Mouse (Mus musculus): ENCODE results near the gene Zc3h10. TPM values are rescaled to one million over a fixed set of nuclear protein-coding genes. Genes with fewer than 3 reads are reported as not detected.
"Not testable (repeated sequence)": the region's sequence is repeated elsewhere in the genome, so short reads cannot be mapped to it uniquely, and the experiment has no call there.

Zc3h10 gene
- total RNA-seq, 2 experiments from 2014 or later = 14.2 to 15.0 TPM

DNA sequence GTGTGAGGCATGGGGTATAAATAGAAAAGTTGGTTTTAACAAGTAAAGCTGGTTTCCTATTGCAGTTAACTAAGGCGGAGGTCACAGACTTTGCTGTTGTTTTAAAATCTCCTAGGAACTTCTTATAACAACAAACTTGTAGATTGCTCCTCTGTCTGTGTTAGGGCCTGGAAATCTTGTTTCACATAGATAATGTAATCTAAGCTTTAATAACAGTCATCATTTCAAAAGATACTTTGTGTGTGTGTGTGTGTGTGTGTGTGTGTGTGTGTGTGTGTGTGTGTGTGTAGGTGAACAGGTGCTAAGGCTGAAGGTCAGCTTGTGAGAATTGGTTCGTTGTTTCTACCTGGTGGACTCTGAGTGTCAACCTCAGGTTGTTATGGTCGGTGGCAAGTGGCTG, 43.6 kb downstream of the Zc3h10 start:
- DNase-seq (ENCODE audit: low spot score in 2 of 2) = no peak
- intact Hi-C loops (cut with DNase I) = no loop called here

DNA sequence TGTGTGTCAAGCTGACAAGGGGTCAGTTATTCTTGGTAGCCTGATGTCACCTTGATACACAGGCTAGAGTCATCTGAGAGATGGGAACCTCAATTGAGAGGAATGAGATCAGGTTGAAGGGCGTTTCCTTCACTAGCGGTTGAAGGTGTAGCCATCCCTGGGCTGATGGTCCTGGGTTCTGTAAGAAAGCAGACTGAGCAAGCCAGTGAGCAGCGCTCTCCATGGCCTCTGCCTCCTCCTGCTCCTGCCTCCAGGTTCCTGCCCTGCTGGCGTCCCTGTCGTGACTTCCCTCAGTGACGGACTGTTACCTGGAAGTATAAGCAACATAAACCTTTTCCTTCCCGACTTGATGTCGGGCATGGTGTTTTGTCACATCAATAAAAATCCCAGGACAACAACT, 44.0 kb downstream of the Zc3h10 start:
- intact Hi-C loops (cut with DNase I) = no loop called here
- no peak for DNase-seq (ENCODE audit: low spot score in 2 of 2)

- DNase-seq (ENCODE audit: low spot score in 2 of 2) = no peak
- intact Hi-C loops (cut with DNase I) = no loop called here
Measured at GRCm38 (mm10) chr10:128502341-128502740, 45.2 kb downstream of the Zc3h10 start.

- DNase-seq (ENCODE audit: low spot score in 2 of 2) = peak; percentile 68 to 71
- intact Hi-C loops (cut with DNase I) = no loop called here
Measured at GRCm38 (mm10) chr10:128499116-128499671, 48.4 kb downstream of the Zc3h10 start.

- intact Hi-C loops (cut with DNase I) = no loop called here
- peak; percentile 93 to 94 for DNase-seq (ENCODE audit: low spot score in 2 of 2)
Measured at GRCm38 (mm10) chr10:128498590-128498989, 49.0 kb downstream of the Zc3h10 start, which contains the start of gene Myl6b. Gene Myl6b (minus strand): TSS chr10:128498685.

DNA sequence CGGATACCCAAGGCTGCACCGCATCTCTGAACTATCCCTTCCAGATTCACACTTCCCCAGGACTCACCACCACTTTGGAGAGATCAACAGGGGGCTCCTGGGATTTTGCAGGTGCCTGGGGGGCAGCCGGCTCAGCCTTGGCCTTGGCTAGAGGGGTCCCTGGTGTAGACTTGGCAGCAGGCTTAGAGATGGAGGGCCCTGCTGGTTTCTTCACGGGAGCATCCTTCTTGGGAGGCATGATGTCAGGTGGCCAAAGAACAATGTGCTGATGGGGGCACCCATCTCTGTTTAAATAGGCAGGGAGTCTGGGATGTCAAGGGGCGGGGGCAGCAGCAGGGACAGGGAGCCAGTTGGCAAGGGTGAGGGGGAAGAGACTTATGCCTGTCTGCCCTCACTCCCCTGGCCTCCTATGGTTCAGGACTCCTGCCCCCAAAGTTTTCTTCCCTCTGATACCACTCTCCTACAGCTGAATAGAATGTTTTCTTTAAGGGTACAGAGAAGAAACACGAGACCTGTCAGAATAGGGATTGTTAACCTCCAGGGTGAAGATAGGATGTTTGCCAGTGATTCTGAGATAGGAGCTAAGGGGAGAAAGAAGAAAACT, 50.3 kb downstream of the Zc3h10 start:
- no peak for DNase-seq (ENCODE audit: low spot score in 2 of 2)
- intact Hi-C loops (cut with DNase I) = no loop called here

- intact Hi-C loops (cut with DNase I) = no loop called here
- DNase-seq (ENCODE audit: low spot score in 2 of 2) = no peak
Measured at GRCm38 (mm10) chr10:128496509-128497077, 51.0 kb downstream of the Zc3h10 start.

DNA sequence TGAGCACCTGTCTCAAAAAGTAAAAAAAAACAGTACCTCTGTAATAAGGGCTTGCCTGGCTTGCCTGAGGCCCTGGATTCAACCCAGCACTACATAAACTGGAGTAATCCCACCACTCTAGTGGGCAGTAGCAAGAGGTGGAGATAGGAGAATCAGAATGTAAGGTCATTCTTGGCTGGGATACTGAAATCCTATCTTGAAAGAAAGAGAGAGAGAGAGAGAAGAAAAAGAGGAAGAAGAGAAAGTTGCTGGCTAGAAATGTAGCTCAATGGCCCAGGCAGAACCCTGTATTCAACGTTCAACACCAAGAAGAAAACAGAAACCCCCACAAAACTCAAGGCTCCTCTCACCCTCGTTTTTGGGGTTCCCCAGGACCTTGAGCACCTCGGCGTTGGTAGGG, 51.7 kb downstream of the Zc3h10 start:
- no peak for DNase-seq (ENCODE audit: low spot score in 2 of 2)
- intact Hi-C loops (cut with DNase I) = no loop called here

- intact Hi-C loops (cut with DNase I) = no loop called here
- no peak for DNase-seq (ENCODE audit: low spot score in 2 of 2)
Measured at GRCm38 (mm10) chr10:128495270-128495669, 52.3 kb downstream of the Zc3h10 start.

DNA sequence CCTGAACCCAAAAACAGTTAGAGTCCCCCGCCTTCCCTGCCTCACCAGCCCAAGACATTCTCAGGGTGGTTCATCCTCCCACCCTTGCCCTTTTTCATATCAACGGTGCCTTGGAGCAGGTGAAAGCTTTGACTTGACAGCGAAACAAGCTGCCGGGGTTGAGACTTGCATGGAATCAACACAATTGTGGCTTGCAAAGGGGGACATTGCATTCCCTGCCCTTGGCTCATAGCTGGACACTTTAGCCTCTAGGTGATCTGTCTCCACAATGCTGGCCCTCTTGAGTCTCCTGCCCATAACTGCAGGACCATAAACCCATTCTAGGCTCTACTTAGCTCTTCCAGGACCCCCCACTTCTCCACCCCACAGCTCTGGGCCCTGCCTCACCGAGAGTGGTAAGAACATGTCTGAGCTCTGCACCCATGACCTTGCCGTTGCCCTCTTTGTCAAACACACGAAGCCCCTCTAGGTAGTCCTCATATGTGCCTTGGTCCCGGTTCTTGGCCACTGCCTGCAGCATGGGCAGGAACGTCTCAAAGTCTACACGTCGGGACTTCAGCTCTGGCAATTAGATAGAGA, 52.8 kb downstream of the Zc3h10 start:
- intact Hi-C loops (cut with DNase I) = loop anchor here (5.0 kb wide), 2 partner anchors 37 to 53 kb away; partner anchors contain the start of genes Rpl41, Smarcc2 and Zc3h10
- DNase-seq (ENCODE audit: low spot score in 2 of 2) = no peak

DNA sequence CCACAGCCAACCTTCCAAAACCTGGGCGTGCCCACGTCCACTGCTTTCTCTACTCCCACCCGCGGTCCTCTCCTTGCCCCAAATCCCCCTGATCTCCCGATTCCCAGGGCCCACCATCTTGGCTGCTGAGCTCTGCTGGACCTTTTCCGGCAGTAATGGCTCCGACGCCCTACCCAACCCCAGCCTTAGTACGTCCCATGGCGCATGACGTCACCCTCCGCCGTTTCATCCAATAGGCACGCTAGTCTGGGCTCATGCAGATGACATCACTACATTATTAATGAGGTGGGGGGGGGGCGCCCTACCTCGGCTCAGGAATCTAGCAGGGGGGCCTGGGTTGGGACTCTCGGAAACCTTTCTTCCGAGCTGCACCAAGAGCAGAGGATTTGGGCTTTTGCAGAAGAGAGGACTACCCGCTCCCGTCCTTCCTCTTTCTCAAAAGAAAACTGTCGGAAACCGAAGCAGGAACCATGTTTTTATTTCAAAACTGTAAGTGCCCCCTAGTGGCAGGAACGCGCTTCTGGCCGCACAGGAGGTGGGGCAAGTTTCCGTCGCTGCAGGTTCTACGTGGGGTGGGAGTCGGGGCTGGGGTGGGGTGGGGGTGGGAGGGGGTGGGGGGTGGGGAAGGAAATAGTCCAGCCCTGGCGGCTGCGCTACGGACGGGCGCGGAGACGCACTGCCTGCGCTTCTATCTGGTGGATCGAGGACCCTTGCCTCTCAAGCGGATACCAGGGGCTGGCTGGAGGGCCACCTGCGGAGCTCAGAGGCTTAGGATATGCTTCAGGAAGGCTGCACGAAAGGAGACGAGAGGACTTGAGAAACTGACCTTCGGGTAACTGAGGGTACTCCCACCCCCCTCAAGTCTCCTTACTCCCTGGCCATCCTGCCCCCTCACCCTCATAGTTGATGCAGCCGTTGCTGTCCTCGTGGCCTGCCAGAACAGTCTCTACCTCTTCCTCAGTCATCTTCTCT, 53.6 kb downstream of the Zc3h10 start, which contains the start of gene Myl6:
TSS of gene Myl6 (minus strand) at position 451 of the 972 bp plus-strand sequence.
- DNase-seq (ENCODE audit: low spot score in 2 of 2) = peak; percentile 95 to 97
- intact Hi-C loops (cut with DNase I) = loop anchor here (5.0 kb wide), 2 partner anchors 37 to 53 kb away; partner anchors contain the start of genes Rpl41, Smarcc2 and Zc3h10

DNA sequence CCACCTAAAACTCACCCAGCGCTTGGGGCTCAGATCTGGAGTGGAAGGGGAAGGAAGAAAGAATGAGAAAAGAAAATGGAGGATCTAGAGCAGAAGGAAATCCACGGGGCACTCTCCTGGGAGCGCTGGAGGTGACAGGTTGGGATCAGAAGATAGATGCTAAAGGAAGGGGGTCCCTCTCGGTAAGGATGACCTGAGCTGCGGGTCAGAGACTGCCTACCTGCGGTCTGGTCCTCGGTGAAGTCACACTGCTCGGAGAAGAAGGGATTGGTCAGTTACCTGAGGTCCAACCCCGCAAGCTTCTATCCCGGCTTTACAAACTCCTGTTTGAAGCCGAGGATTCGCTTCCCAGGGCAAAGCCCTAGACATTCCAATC, 54.3 kb downstream of the Zc3h10 start:
- intact Hi-C loops (cut with DNase I) = loop anchor here (5.0 kb wide), 2 partner anchors 36 to 54 kb away; partner anchors contain the start of genes Rpl41, Smarcc2 and Zc3h10
- no peak for DNase-seq (ENCODE audit: low spot score in 2 of 2)

- intact Hi-C loops (cut with DNase I) = loop anchor here (5.0 kb wide), 2 partner anchors 35 to 55 kb away; partner anchors contain the start of genes Rpl41, Smarcc2 and Zc3h10
- DNase-seq (ENCODE audit: low spot score in 2 of 2) = peak; percentile 61 to 66
Measured at GRCm38 (mm10) chr10:128492633-128493311, 54.8 kb downstream of the Zc3h10 start.

- not testable (repeated sequence) for DNase-seq (ENCODE audit: low spot score in 2 of 2)
- intact Hi-C loops (cut with DNase I) = loop anchor here (5.0 kb wide), 2 partner anchors 35 to 55 kb away; partner anchors contain the start of genes Rpl41, Smarcc2 and Zc3h10
Measured at GRCm38 (mm10) chr10:128492051-128492450, 55.5 kb downstream of the Zc3h10 start.

Small RNA genes lying within 50 kb of the gene (microRNA-seq; reads per million reads assigned to microRNA genes)
- not detected for gene Gm47275
- gene Mir6916 = not detected
- not detected for gene Mir6917

Other genes with a start within 250 kb of the Zc3h10 start
- gene Il23a, start 249.0 kb downstream of the Zc3h10 start, total RNA-seq (2021) = under 1 TPM; 0.27 to 0.29 TPM
- 10 to 100 TPM; 11.3 to 17.2 TPM for gene Pan2, start 244.4 kb downstream of the Zc3h10 start, total RNA-seq (2021)
- 10 to 100 TPM; 62.9 to 74.4 TPM for gene Cnpy2, start 225.3 kb downstream of the Zc3h10 start, total RNA-seq (2021)
- 100 to 1,000 TPM; 214 to 231 TPM for gene Cs, start 210.0 kb downstream of the Zc3h10 start, total RNA-seq (2021)
- gene Coq10a, start 178.8 kb downstream of the Zc3h10 start, total RNA-seq (2021) = 10 to 100 TPM; 62.0 to 63.2 TPM
- 10 to 100 TPM; 49.3 to 61.7 TPM for gene Ankrd52, start 170.7 kb downstream of the Zc3h10 start, total RNA-seq (2021)
- gene Slc39a5, start 146.5 kb downstream of the Zc3h10 start, total RNA-seq (2021) = not detected
- 10 to 100 TPM; 88.8 to 91.6 TPM for gene Nabp2, start 136.3 kb downstream of the Zc3h10 start, total RNA-seq (2021)
- gene Rnf41, start 136.1 kb downstream of the Zc3h10 start, total RNA-seq (2021) = 10 to 100 TPM; 75.8 to 78.1 TPM
- 100 to 1,000 TPM; 238 to 245 TPM for gene Smarcc2, start 88.5 kb downstream of the Zc3h10 start, total RNA-seq (2021)
- gene Myl6, start 53.6 kb downstream of the Zc3h10 start, total RNA-seq (2021) = 100 to 1,000 TPM; 547 to 629 TPM
- gene Myl6b, start 49.1 kb downstream of the Zc3h10 start, total RNA-seq (2021) = 10 to 100 TPM; 26.3 to 27.0 TPM
- 1 to 10 TPM; 8.5 to 9.0 TPM for gene Esyt1, start 21.9 kb downstream of the Zc3h10 start, total RNA-seq (2021)
- 1,000 to 10,000 TPM; 1,491 to 1,683 TPM for gene Rpl41, start 1.5 kb upstream of the Zc3h10 start, total RNA-seq (2021)
- 10 to 100 TPM; 58.2 to 59.3 TPM for gene Pa2g4, start 18.2 kb upstream of the Zc3h10 start, total RNA-seq (2021)
- 1 to 10 TPM; 6.5 to 9.4 TPM for gene Erbb3, start 41.9 kb upstream of the Zc3h10 start, total RNA-seq (2021)
- gene Rps26, start 79.0 kb upstream of the Zc3h10 start, total RNA-seq (2021) = 100 to 1,000 TPM; 245 to 252 TPM
- 10 to 100 TPM; 10.2 to 19.0 TPM for gene Ikzf4, start 98.2 kb upstream of the Zc3h10 start, total RNA-seq (2021)
- 10 to 100 TPM; 12.0 to 12.6 TPM for gene Suox, start 126.3 kb upstream of the Zc3h10 start, total RNA-seq (2021)
- 100 to 1,000 TPM; 129 to 134 TPM for gene Rab5b, start 148.5 kb upstream of the Zc3h10 start, total RNA-seq (2021)
- under 1 TPM; 0.48 to 0.79 TPM for gene Pmel, start 156.4 kb upstream of the Zc3h10 start, total RNA-seq (2021)
- gene Cdk2, start 157.3 kb upstream of the Zc3h10 start, total RNA-seq (2021) = 1 to 10 TPM; 2.1 to 2.6 TPM
- 1 to 10 TPM; 5.6 to 7.8 TPM for gene Dgka, start 197.1 kb upstream of the Zc3h10 start, total RNA-seq (2021)
- 10 to 100 TPM; 27.7 to 31.8 TPM for gene Pym1, start 200.1 kb upstream of the Zc3h10 start, total RNA-seq (2021)
- under 1 TPM; 0.50 to 0.76 TPM for gene Mmp19, start 243.1 kb upstream of the Zc3h10 start, total RNA-seq (2021)